Mouse (Mus musculus): ENCODE data around the gene Olfr794. TPM values are rescaled to one million over a fixed set of nuclear protein-coding genes. Genes with fewer than 3 reads are reported as not detected.

The Olfr794 gene
- total RNA-seq (2014; rRNA removed) (0.15 TPM in 1 of 2 replicates, not detected in the other), polyA plus RNA-seq (2015; fragmentation: Nextera tagmentation; extraction: Ambion mirVana) (not detected in 2 replicates)

GRCm38 (mm10) chr10:129567355-129567754, at the start of gene Olfr794:
Gene Olfr794 (plus strand): TSS chr10:129567655.
- Histone ChIP-seq H3K4me3 (ENCODE audit: low read depth, low read length) (no peak within 1 kb of the TSS), H3K9ac (no peak within 1 kb of the TSS), H3K27me3 (ENCODE audit: insufficient read depth, low read length) (no peaks in the 10 kb centered on the region), H3K4me1 (ENCODE audit: insufficient read depth) (no peaks in the 10 kb centered on the region), H3K9me3 (ENCODE audit: low read length) (no peaks in the 10 kb centered on the region), H3K27ac (ENCODE audit: low read depth, low read length) (no peak within 1 kb of the TSS), H3K4me2 (ENCODE audit: low read depth) (no peak within 1 kb of the TSS), H3K36me3 (ENCODE audit: insufficient read depth) (no peaks in the 10 kb centered on the region)
- ATAC-seq (no peak), DNase-seq (no peak)
- no peak for TF ChIP-seq CTCF (IDR thresholded peaks at IDR 0.05; ENCODE audit: low read depth)
- WGBS = 84% methylated on average over 2 of the region's 2 CpGs

- Histone ChIP-seq H3K4me2 (ENCODE audit: low read depth) (no peak within 1 kb of the TSS), H3K4me1 (ENCODE audit: insufficient read depth) (no peaks in the 10 kb centered on the region), H3K9ac (no peak within 1 kb of the TSS), H3K36me3 (ENCODE audit: insufficient read depth) (no peaks in the 10 kb centered on the region), H3K9me3 (ENCODE audit: low read length) (no peaks in the 10 kb centered on the region), H3K27ac (ENCODE audit: low read depth, low read length) (no peak within 1 kb of the TSS), H3K4me3 (ENCODE audit: low read depth, low read length) (no peak within 1 kb of the TSS), H3K27me3 (ENCODE audit: insufficient read depth, low read length) (no peaks in the 10 kb centered on the region)
- TF ChIP-seq CTCF (IDR thresholded peaks at IDR 0.05; ENCODE audit: low read depth) = no peak
- WGBS = 78% methylated on average over 3 of the region's 3 CpGs
- DNase-seq (no peak), ATAC-seq (no peak)
These were observed 46.0 kb upstream of the Olfr794 start, which contains the start of gene Olfr791 for GRCm38 (mm10) chr10:129521492-129521891. Gene Olfr791 (plus strand): TSS chr10:129521792.

- Histone ChIP-seq H3K4me2 (ENCODE audit: low read depth) (no peak within 1 kb of the TSS), H3K27me3 (ENCODE audit: insufficient read depth, low read length) (no peaks in the 10 kb centered on the region), H3K4me1 (ENCODE audit: insufficient read depth) (no peaks in the 10 kb centered on the region), H3K4me3 (ENCODE audit: low read depth, low read length) (no peak within 1 kb of the TSS), H3K27ac (ENCODE audit: low read depth, low read length) (no peak within 1 kb of the TSS), H3K36me3 (ENCODE audit: insufficient read depth) (no peaks in the 10 kb centered on the region), H3K9me3 (ENCODE audit: low read length) (no peaks in the 10 kb centered on the region), H3K9ac (no peak within 1 kb of the TSS)
- DNase-seq (no peak), ATAC-seq (no peak)
- no peak for TF ChIP-seq CTCF (IDR thresholded peaks at IDR 0.05; ENCODE audit: low read depth)
- WGBS = 82% methylated on average over 1 of the region's 1 CpGs
These were observed 28.6 kb upstream of the Olfr794 start, which contains the start of gene Olfr792 for GRCm38 (mm10) chr10:129538862-129539261. Gene Olfr792 (plus strand): TSS chr10:129539162.

GRCm38 (mm10) chr10:129549354-129549753, 18.1 kb upstream of the Olfr794 start:
- H3K4me2 ChIP-seq (ENCODE audit: low read depth) = no peak overlapping the region
- no peaks in the 10 kb centered on the region for H3K9me3 ChIP-seq (ENCODE audit: low read length)
- no peaks in the 10 kb centered on the region for H3K36me3 ChIP-seq (ENCODE audit: insufficient read depth)
- 59% methylated on average over 1 of the region's 1 CpGs for WGBS
- DNase-seq (peak; percentile 0), ATAC-seq (no peak)
- H3K4me1 ChIP-seq (ENCODE audit: insufficient read depth) = no peaks in the 10 kb centered on the region
- H3K27me3 ChIP-seq (ENCODE audit: insufficient read depth, low read length) = no peaks in the 10 kb centered on the region
- no peak overlapping the region for H3K27ac ChIP-seq (ENCODE audit: low read depth, low read length)
- no peak overlapping the region for H3K9ac ChIP-seq
- H3K4me3 ChIP-seq (ENCODE audit: low read depth, low read length) = no peak overlapping the region
- TF ChIP-seq CTCF (IDR thresholded peaks at IDR 0.05; ENCODE audit: low read depth) = no peak

GRCm38 (mm10) chr10:129577066-129577465, 9.6 kb downstream of the Olfr794 start:
- DNase-seq (no peak), ATAC-seq (no peak)
- WGBS = 64% methylated on average over 1 of the region's 1 CpGs
- Histone ChIP-seq H3K4me3 (ENCODE audit: low read depth, low read length) (no peak overlapping the region), H3K4me1 (ENCODE audit: insufficient read depth) (no peaks in the 10 kb centered on the region), H3K36me3 (ENCODE audit: insufficient read depth) (no peaks in the 10 kb centered on the region), H3K9me3 (ENCODE audit: low read length) (no peaks in the 10 kb centered on the region), H3K4me2 (ENCODE audit: low read depth) (no peak overlapping the region), H3K9ac (no peak overlapping the region), H3K27ac (ENCODE audit: low read depth, low read length) (no peak overlapping the region), H3K27me3 (ENCODE audit: insufficient read depth, low read length) (no peaks in the 10 kb centered on the region)
- no peak for TF ChIP-seq CTCF (IDR thresholded peaks at IDR 0.05; ENCODE audit: low read depth)

- no peak for TF ChIP-seq CTCF (IDR thresholded peaks at IDR 0.05; ENCODE audit: low read depth)
- ATAC-seq (no peak), DNase-seq (no peak)
- no peak within 1 kb of the TSS for H3K4me2 ChIP-seq (ENCODE audit: low read depth)
- no peaks in the 10 kb centered on the region for H3K36me3 ChIP-seq (ENCODE audit: insufficient read depth)
- no peaks in the 10 kb centered on the region for H3K27me3 ChIP-seq (ENCODE audit: insufficient read depth, low read length)
- H3K4me3 ChIP-seq (ENCODE audit: low read depth, low read length) = no peak within 1 kb of the TSS
- H3K9ac ChIP-seq = no peak within 1 kb of the TSS
- WGBS = 100% methylated on average over 1 of the region's 1 CpGs
- H3K27ac ChIP-seq (ENCODE audit: low read depth, low read length) = no peak within 1 kb of the TSS
- no peaks in the 10 kb centered on the region for H3K9me3 ChIP-seq (ENCODE audit: low read length)
- no peaks in the 10 kb centered on the region for H3K4me1 ChIP-seq (ENCODE audit: insufficient read depth)
These were observed 45.0 kb downstream of the Olfr794 start, which contains the start of gene Olfr796 for GRCm38 (mm10) chr10:129612470-129612869. Gene Olfr796 (minus strand): TSS chr10:129612570.

- no peak for TF ChIP-seq CTCF (IDR thresholded peaks at IDR 0.05; ENCODE audit: low read depth)
- Histone ChIP-seq H3K9ac (no peak overlapping the region), H3K9me3 (ENCODE audit: low read length) (no peaks in the 10 kb centered on the region), H3K36me3 (ENCODE audit: insufficient read depth) (no peaks in the 10 kb centered on the region), H3K4me3 (ENCODE audit: low read depth, low read length) (no peak overlapping the region), H3K4me1 (ENCODE audit: insufficient read depth) (no peaks in the 10 kb centered on the region), H3K4me2 (ENCODE audit: low read depth) (no peak overlapping the region), H3K27ac (ENCODE audit: low read depth, low read length) (no peak overlapping the region), H3K27me3 (ENCODE audit: insufficient read depth, low read length) (no peaks in the 10 kb centered on the region)
- 29% methylated on average over 1 of the region's 1 CpGs for WGBS
- DNase-seq (no peak), ATAC-seq (no peak)
These were observed 54.3 kb downstream of the Olfr794 start for GRCm38 (mm10) chr10:129621724-129622123.

Small RNA genes lying within 50 kb of the gene (microRNA-seq; reads per million reads assigned to microRNA genes)
- gene Gm23252 = 0 reads per million in 2 experiments

Other genes starting within 250 kb of the Olfr794 start
- gene Olfr780, start 249.5 kb upstream of the Olfr794 start, total RNA-seq (2014; rRNA removed) = not detected in 2 replicates
- gene Olfr780, start 249.5 kb upstream of the Olfr794 start, polyA plus RNA-seq (2015; fragmentation: Nextera tagmentation; extraction: Ambion mirVana) = not detected in 2 replicates
- gene Olfr781, start 238.8 kb upstream of the Olfr794 start, total RNA-seq (2014; rRNA removed) = not detected in 2 replicates
- gene Olfr781, start 238.8 kb upstream of the Olfr794 start, polyA plus RNA-seq (2015; fragmentation: Nextera tagmentation; extraction: Ambion mirVana) = not detected in 2 replicates
- not detected in 2 replicates for gene Olfr782, start 218.8 kb upstream of the Olfr794 start, total RNA-seq (2014; rRNA removed)
- gene Olfr782, start 218.8 kb upstream of the Olfr794 start, polyA plus RNA-seq (2015; fragmentation: Nextera tagmentation; extraction: Ambion mirVana) = not detected in 2 replicates
- 0.43 and 0.46 TPM in 2 replicates for gene Olfr784, start 183.6 kb upstream of the Olfr794 start, total RNA-seq (2014; rRNA removed)
- gene Olfr784, start 183.6 kb upstream of the Olfr794 start, polyA plus RNA-seq (2015; fragmentation: Nextera tagmentation; extraction: Ambion mirVana) = 0.05 and 0.06 TPM in 2 replicates
- gene Olfr785, start 162.2 kb upstream of the Olfr794 start, total RNA-seq (2014; rRNA removed) = not detected in 2 replicates
- gene Olfr785, start 162.2 kb upstream of the Olfr794 start, polyA plus RNA-seq (2015; fragmentation: Nextera tagmentation; extraction: Ambion mirVana) = not detected in 2 replicates
- gene Olfr786, start 140.3 kb upstream of the Olfr794 start, total RNA-seq (2014; rRNA removed) = not detected in 2 replicates
- not detected in 2 replicates for gene Olfr786, start 140.3 kb upstream of the Olfr794 start, polyA plus RNA-seq (2015; fragmentation: Nextera tagmentation; extraction: Ambion mirVana)
- gene Olfr787, start 105.8 kb upstream of the Olfr794 start, total RNA-seq (2014; rRNA removed) = not detected in 2 replicates
- not detected in 2 replicates for gene Olfr787, start 105.8 kb upstream of the Olfr794 start, polyA plus RNA-seq (2015; fragmentation: Nextera tagmentation; extraction: Ambion mirVana)
- gene Olfr788, start 96.7 kb upstream of the Olfr794 start, total RNA-seq (2014; rRNA removed) = not detected in 2 replicates
- not detected in 2 replicates for gene Olfr788, start 96.7 kb upstream of the Olfr794 start, polyA plus RNA-seq (2015; fragmentation: Nextera tagmentation; extraction: Ambion mirVana)
- gene Olfr789, start 82.9 kb upstream of the Olfr794 start, total RNA-seq (2014; rRNA removed) = not detected in 2 replicates
- gene Olfr789, start 82.9 kb upstream of the Olfr794 start, polyA plus RNA-seq (2015; fragmentation: Nextera tagmentation; extraction: Ambion mirVana) = not detected in 2 replicates
- not detected in 2 replicates for gene Olfr790, start 69.2 kb upstream of the Olfr794 start, total RNA-seq (2014; rRNA removed)
- not detected in 2 replicates for gene Olfr790, start 69.2 kb upstream of the Olfr794 start, polyA plus RNA-seq (2015; fragmentation: Nextera tagmentation; extraction: Ambion mirVana)
- not detected in 2 replicates for gene Olfr791, start 45.9 kb upstream of the Olfr794 start, total RNA-seq (2014; rRNA removed)
- gene Olfr791, start 45.9 kb upstream of the Olfr794 start, polyA plus RNA-seq (2015; fragmentation: Nextera tagmentation; extraction: Ambion mirVana) = not detected in 2 replicates
- not detected in 2 replicates for gene Olfr792, start 28.5 kb upstream of the Olfr794 start, total RNA-seq (2014; rRNA removed)
- gene Olfr792, start 28.5 kb upstream of the Olfr794 start, polyA plus RNA-seq (2015; fragmentation: Nextera tagmentation; extraction: Ambion mirVana) = not detected in 2 replicates
- not detected in 2 replicates for gene Olfr796, start 44.9 kb downstream of the Olfr794 start, total RNA-seq (2014; rRNA removed)
- gene Olfr796, start 44.9 kb downstream of the Olfr794 start, polyA plus RNA-seq (2015; fragmentation: Nextera tagmentation; extraction: Ambion mirVana) = not detected in 2 replicates
- not detected in 2 replicates for gene Olfr798, start 60.3 kb downstream of the Olfr794 start, total RNA-seq (2014; rRNA removed)
- not detected in 2 replicates for gene Olfr798, start 60.3 kb downstream of the Olfr794 start, polyA plus RNA-seq (2015; fragmentation: Nextera tagmentation; extraction: Ambion mirVana)
- gene Olfr799, start 69.8 kb downstream of the Olfr794 start, total RNA-seq (2014; rRNA removed) = not detected in 2 replicates
- not detected in 2 replicates for gene Olfr799, start 69.8 kb downstream of the Olfr794 start, polyA plus RNA-seq (2015; fragmentation: Nextera tagmentation; extraction: Ambion mirVana)
- gene Olfr800, start 90.0 kb downstream of the Olfr794 start, total RNA-seq (2014; rRNA removed) = 0.31 TPM in 1 of 2 replicates, not detected in the other
- not detected in 2 replicates for gene Olfr800, start 90.0 kb downstream of the Olfr794 start, polyA plus RNA-seq (2015; fragmentation: Nextera tagmentation; extraction: Ambion mirVana)
- gene Olfr801, start 106.2 kb downstream of the Olfr794 start, total RNA-seq (2014; rRNA removed) = not detected in 2 replicates
- not detected in 2 replicates for gene Olfr801, start 106.2 kb downstream of the Olfr794 start, polyA plus RNA-seq (2015; fragmentation: Nextera tagmentation; extraction: Ambion mirVana)
- not detected in 2 replicates for gene Olfr802, start 120.5 kb downstream of the Olfr794 start, total RNA-seq (2014; rRNA removed)
- 0.06 TPM in 1 of 2 replicates, not detected in the other for gene Olfr802, start 120.5 kb downstream of the Olfr794 start, polyA plus RNA-seq (2015; fragmentation: Nextera tagmentation; extraction: Ambion mirVana)
- not detected in 2 replicates for gene Olfr803, start 126.6 kb downstream of the Olfr794 start, total RNA-seq (2014; rRNA removed)
- not detected in 2 replicates for gene Olfr803, start 126.6 kb downstream of the Olfr794 start, polyA plus RNA-seq (2015; fragmentation: Nextera tagmentation; extraction: Ambion mirVana)
- not detected in 2 replicates for gene Olfr804, start 135.6 kb downstream of the Olfr794 start, total RNA-seq (2014; rRNA removed)
- not detected in 2 replicates for gene Olfr804, start 135.6 kb downstream of the Olfr794 start, polyA plus RNA-seq (2015; fragmentation: Nextera tagmentation; extraction: Ambion mirVana)
- not detected in 2 replicates for gene Olfr805, start 161.7 kb downstream of the Olfr794 start, total RNA-seq (2014; rRNA removed)
- not detected in 2 replicates for gene Olfr805, start 161.7 kb downstream of the Olfr794 start, polyA plus RNA-seq (2015; fragmentation: Nextera tagmentation; extraction: Ambion mirVana)
- gene Olfr806, start 174.3 kb downstream of the Olfr794 start, total RNA-seq (2014; rRNA removed) = not detected in 2 replicates
- not detected in 2 replicates for gene Olfr806, start 174.3 kb downstream of the Olfr794 start, polyA plus RNA-seq (2015; fragmentation: Nextera tagmentation; extraction: Ambion mirVana)
- gene Olfr807, start 190.1 kb downstream of the Olfr794 start, total RNA-seq (2014; rRNA removed) = not detected in 2 replicates
- gene Olfr807, start 190.1 kb downstream of the Olfr794 start, polyA plus RNA-seq (2015; fragmentation: Nextera tagmentation; extraction: Ambion mirVana) = not detected in 2 replicates
- not detected in 2 replicates for gene Olfr808, start 197.8 kb downstream of the Olfr794 start, total RNA-seq (2014; rRNA removed)
- gene Olfr808, start 197.8 kb downstream of the Olfr794 start, polyA plus RNA-seq (2015; fragmentation: Nextera tagmentation; extraction: Ambion mirVana) = not detected in 2 replicates
- not detected in 2 replicates for gene Olfr809, start 207.0 kb downstream of the Olfr794 start, total RNA-seq (2014; rRNA removed)
- not detected in 2 replicates for gene Olfr809, start 207.0 kb downstream of the Olfr794 start, polyA plus RNA-seq (2015; fragmentation: Nextera tagmentation; extraction: Ambion mirVana)
- not detected in 2 replicates for gene Olfr810, start 227.3 kb downstream of the Olfr794 start, total RNA-seq (2014; rRNA removed)
- not detected in 2 replicates for gene Olfr810, start 227.3 kb downstream of the Olfr794 start, polyA plus RNA-seq (2015; fragmentation: Nextera tagmentation; extraction: Ambion mirVana)
- gene Olfr811, start 236.7 kb downstream of the Olfr794 start, total RNA-seq (2014; rRNA removed) = not detected in 2 replicates
- not detected in 2 replicates for gene Olfr811, start 236.7 kb downstream of the Olfr794 start, polyA plus RNA-seq (2015; fragmentation: Nextera tagmentation; extraction: Ambion mirVana)

Data from forebrain, postnatal 0 days (tissue).